Mouse (Mus musculus): ENCODE measurements around the gene Clcnkb.

GRCm38 (mm10) chr4:141408577-141408976 is 7.2 kb downstream of the Clcnkb start:
- TF ChIP-seq POLR2A (IDR thresholded peaks at IDR 0.05; ENCODE audit: insufficient read depth, low read depth, low read length) (no peak), CTCF (IDR thresholded peaks at IDR 0.05; ENCODE audit: insufficient read depth, low read depth, low read length) (no peak)
